Mouse (Mus musculus) MEL (cell line): ENCODE results near the gene Tspyl4. TPM values are rescaled to one million over a fixed set of nuclear protein-coding genes. Genes with fewer than 3 reads are reported as not detected.
A peak's percentile ranks its signal among the peaks of the same experiment; 100 is the strongest.

Source experiments
- DNase-seq: peaks from one replicate; pipeline ENCODE4 v3.0.0; 2011; ENCODE audit warnings: low read depth, low spot score
- H3K27ac ChIP-seq: 2 replicates; pipeline ENCODE4 v1.5.1; 2012; ENCODE audit warnings: low read depth, mild to moderate bottlenecking, control low read depth, low read length, moderate library complexity; ENCODE audit not compliant: control insufficient read depth
- H3K27me3 ChIP-seq, 2 experiments: fragments of 150-350 bp in 1 of 2; sonication (generic) in 1 of 2; 2 replicates each; pipeline ENCODE4 v1.6.1; 2012; ENCODE audit warnings: low read length in 2 of 2, mild to moderate bottlenecking in 2 of 2, improper control_type of control experiment in 1 of 2, moderate library complexity in 1 of 2; ENCODE audit not compliant: insufficient read depth in 2 of 2, control insufficient read depth in 1 of 2
- H3K36me3 ChIP-seq, 2 experiments: 2 replicates each; pipeline ENCODE4 v1.6.1; 2012 to 2014; ENCODE audit warnings: low read length in 2 of 2, improper control_type of control experiment in 1 of 2, inconsistent platforms in 1 of 2, mild to moderate bottlenecking in 1 of 2; ENCODE audit not compliant: insufficient read depth in 2 of 2, control insufficient read depth in 1 of 2
- H3K4me1 ChIP-seq, 2 experiments: fragments of 150-350 bp in 1 of 2; sonication (generic) in 1 of 2; 2 replicates each; pipeline ENCODE4 v1.6.1; 2012; ENCODE audit warnings: low read length in 2 of 2, improper control_type of control experiment in 1 of 2, mild to moderate bottlenecking in 1 of 2; ENCODE audit not compliant: insufficient read depth in 2 of 2, control insufficient read depth in 1 of 2
- H3K4me3 ChIP-seq, 2 experiments: fragments of 150-350 bp in 1 of 2; sonication (generic) in 1 of 2; 2 replicates each; pipeline ENCODE4 v1.5.1; 2012; ENCODE audit warnings: low read depth in 2 of 2, low read length in 2 of 2, mild to moderate bottlenecking in 2 of 2, moderate library complexity in 2 of 2, control low read depth in 1 of 2, improper control_type of control experiment in 1 of 2; ENCODE audit not compliant: control insufficient read depth in 1 of 2, insufficient read depth in 1 of 2
- H3K79me2 ChIP-seq: 2 replicates; pipeline ENCODE4 v1.6.1; 2012; ENCODE audit warnings: mild to moderate bottlenecking, low read length, moderate library complexity; ENCODE audit not compliant: control insufficient read depth, poor library complexity, insufficient read depth
- H3K9ac ChIP-seq: 2 replicates; pipeline ENCODE4 v1.6.1; 2012; ENCODE audit warnings: low read depth, mild to moderate bottlenecking, control low read depth, low read length, moderate library complexity; ENCODE audit not compliant: control insufficient read depth, poor library complexity, severe bottlenecking
- H3K9me3 ChIP-seq: fragments of 150-350 bp; sonication (generic); replicated peaks from 2 replicates; pipeline ENCODE4 v1.6.1; 2012; ENCODE audit warnings: mild to moderate bottlenecking, low read length, improper control_type of control experiment, moderate library complexity; ENCODE audit not compliant: insufficient read depth
- BHLHE40 ChIP-seq: IDR thresholded peaks from 2 replicates; pipeline ENCODE4 v1.6.1; 2012; ENCODE audit warnings: low read depth, mild to moderate bottlenecking, inconsistent platforms, low read length, improper control_type of control experiment, borderline replicate concordance
- CTCF ChIP-seq, 3 experiments: IDR thresholded peaks in 2 of 3; conservative IDR thresholded peaks in 1 of 3; 2 replicates each; pipeline ENCODE4 v1.5.1; 2011 to 2012; ENCODE audit warnings: low read length in 3 of 3, low read depth in 2 of 3, mild to moderate bottlenecking in 2 of 3, improper control_type of control experiment in 1 of 3, inconsistent platforms in 1 of 3, mixed read lengths in 1 of 3, moderate library complexity in 1 of 3; ENCODE audit not compliant: control insufficient read depth in 1 of 3, insufficient read depth in 1 of 3, poor library complexity in 1 of 3, severe bottlenecking in 1 of 3
- E2F4 ChIP-seq: IDR thresholded peaks from 2 replicates; pipeline ENCODE4 v1.6.1; 2011; ENCODE audit warnings: low read depth, low read length, improper control_type of control experiment, borderline replicate concordance
- EP300 ChIP-seq, 2 experiments: IDR thresholded peaks; 2 replicates each; pipeline ENCODE4 v1.6.1; 2011; ENCODE audit warnings: improper control_type of control experiment in 2 of 2, low read length in 2 of 2, low read depth in 1 of 2, mild to moderate bottlenecking in 1 of 2
- HCFC1 ChIP-seq: IDR thresholded peaks from 2 replicates; pipeline ENCODE4 v1.6.1; 2012; ENCODE audit warnings: low read depth, mild to moderate bottlenecking, inconsistent platforms, low read length, improper control_type of control experiment, moderate library complexity
- JUND ChIP-seq: IDR thresholded peaks from 2 replicates; pipeline ENCODE4 v1.6.1; 2011; ENCODE audit warnings: low read depth, mild to moderate bottlenecking, improper control_type of control experiment, low read length
- MAFK ChIP-seq: IDR thresholded peaks from 2 replicates; pipeline ENCODE4 v1.6.1; 2011; ENCODE audit warnings: low read depth, mild to moderate bottlenecking, low read length, improper control_type of control experiment, borderline replicate concordance
- MXI1 ChIP-seq: IDR thresholded peaks from 2 replicates; pipeline ENCODE4 v1.6.1; 2011; ENCODE audit warnings: mild to moderate bottlenecking, low read depth, low read length, improper control_type of control experiment
- MYC ChIP-seq: IDR thresholded peaks from 2 replicates; pipeline ENCODE4 v1.6.1; 2011; ENCODE audit warnings: low read depth, mild to moderate bottlenecking, low read length, improper control_type of control experiment, moderate library complexity
- NELFE ChIP-seq: IDR thresholded peaks from 2 replicates; pipeline ENCODE4 v1.6.1; 2011; ENCODE audit warnings: low read depth, low read length, improper control_type of control experiment
- NRF1 ChIP-seq: IDR thresholded peaks from 2 replicates; pipeline ENCODE4 v1.6.1; 2014; ENCODE audit warnings: low read depth, mild to moderate bottlenecking, inconsistent platforms, low read length, improper control_type of control experiment, moderate library complexity; ENCODE audit not compliant: poor library complexity, insufficient read depth, severe bottlenecking
- POLR2A ChIP-seq, 2 experiments: IDR thresholded peaks; 2 replicates each; pipeline ENCODE4 v1.6.1; 2011 to 2012; ENCODE audit warnings: low read length in 2 of 2, mild to moderate bottlenecking in 2 of 2, control low read depth in 1 of 2, improper control_type of control experiment in 1 of 2, low read depth in 1 of 2, moderate library complexity in 1 of 2; ENCODE audit not compliant: control insufficient read depth in 1 of 2, insufficient read depth in 1 of 2, poor library complexity in 1 of 2
- RAD21 ChIP-seq: IDR thresholded peaks from 2 replicates; pipeline ENCODE4 v1.6.1; 2011; ENCODE audit warnings: mild to moderate bottlenecking, low read depth, low read length, improper control_type of control experiment
- RCOR1 ChIP-seq: IDR thresholded peaks from 2 replicates; pipeline ENCODE4 v1.6.1; 2012; ENCODE audit warnings: low read depth, mild to moderate bottlenecking, inconsistent platforms, low read length, improper control_type of control experiment
- SIN3A ChIP-seq: IDR thresholded peaks from 2 replicates; pipeline ENCODE4 v1.6.1; 2012; ENCODE audit warnings: low read length, improper control_type of control experiment, inconsistent platforms
- SMC3 ChIP-seq: IDR thresholded peaks from 2 replicates; pipeline ENCODE4 v1.6.1; 2011; ENCODE audit warnings: low read depth, low read length, improper control_type of control experiment
- TAL1 ChIP-seq: IDR thresholded peaks from 2 replicates; pipeline ENCODE4 v1.6.1; 2012; ENCODE audit warnings: mild to moderate bottlenecking, inconsistent platforms, low read length, moderate library complexity, mixed read lengths
- UBTF ChIP-seq: IDR thresholded peaks from 2 replicates; pipeline ENCODE4 v1.6.1; 2012; ENCODE audit warnings: low read depth, mild to moderate bottlenecking, inconsistent platforms, low read length, improper control_type of control experiment, moderate library complexity, borderline replicate concordance; ENCODE audit not compliant: insufficient read depth
- USF1 ChIP-seq: IDR thresholded peaks from 2 replicates; pipeline ENCODE4 v1.6.1; 2014; ENCODE audit warnings: low read depth, mild to moderate bottlenecking, inconsistent platforms, low read length, improper control_type of control experiment, moderate library complexity
- ZC3H11A ChIP-seq: IDR thresholded peaks from 2 replicates; pipeline ENCODE4 v1.6.1; 2012; ENCODE audit warnings: low read depth, mild to moderate bottlenecking, inconsistent platforms, low read length, improper control_type of control experiment
- ZKSCAN1 ChIP-seq: IDR thresholded peaks from 2 replicates; pipeline ENCODE4 v1.6.1; 2012; ENCODE audit warnings: low read depth, mild to moderate bottlenecking, inconsistent platforms, low read length, improper control_type of control experiment, moderate library complexity
- ZMIZ1 ChIP-seq: IDR thresholded peaks from 2 replicates; pipeline ENCODE4 v1.6.1; 2012; ENCODE audit warnings: low read depth, mild to moderate bottlenecking, inconsistent platforms, low read length, improper control_type of control experiment, moderate library complexity
- polyA plus RNA-seq, 2 experiments: library from polyadenylated mRNA; stranded (reverse) in 1 of 2; unstranded in 1 of 2; fragments of >175 nt in 1 of 2; fragments of >200 nt in 1 of 2; gene quantifications; 2 replicates each; pipeline versions ENCODE4 v1.2.1 to v1.2.4; 2012; ENCODE audit warnings: low replicate concordance in 2 of 2, low read depth in 1 of 2; ENCODE audit not compliant: insufficient read length in 2 of 2, insufficient read depth in 1 of 2, missing spikeins in 1 of 2
- total RNA-seq: library from RNA; depleted of rRNA; stranded (reverse); fragments of 300-350 nt; gene quantifications from 2 replicates; pipeline ENCODE4 v1.2.3, GENCODE M21; 2012

Tspyl4 gene
- total and polyA plus RNA-seq, 3 experiments = 0.04 to 0.08 TPM; not detected in 1

GRCm38 (mm10) chr10:34326701-34327100 is 29.5 kb downstream of the Tspyl4 start:
- H3K27me3 ChIP-seq = no peaks in the 10 kb centered on the region
- no peak for TF ChIP-seq EP300 (IDR thresholded peaks at IDR 0.05; ENCODE audit: low read depth in 1 of 2, low read length in 2 of 2)
- peak; percentile 11 to 89 (median 69); a peak in 5 of 6 replicates for TF ChIP-seq CTCF (IDR thresholded peaks at IDR 0.05 in 2 of 3, conservative IDR thresholded peaks at IDR 0.05 in 1 of 3; ENCODE audit: control insufficient read depth in 1 of 3, insufficient read depth in 1 of 3, low read depth in 2 of 3, low read length in 3 of 3, poor library complexity in 1 of 3, severe bottlenecking in 1 of 3)
- peak; percentile 73 for TF ChIP-seq SMC3
- TF ChIP-seq UBTF = no peak
- no peak for TF ChIP-seq ZMIZ1
- no peak for TF ChIP-seq MXI1
- peak; percentile 64 for TF ChIP-seq ZC3H11A
- TF ChIP-seq RAD21 = peak; percentile 90
- H3K79me2 ChIP-seq = no peaks in the 10 kb centered on the region
- peak; percentile 56 for DNase-seq
- H3K9me3 ChIP-seq = no peaks in the 10 kb centered on the region
- H3K4me3 ChIP-seq = no peak overlapping the region
- no peak overlapping the region for H3K9ac ChIP-seq
- H3K27ac ChIP-seq = no peak overlapping the region
- no peaks in the 10 kb centered on the region for H3K36me3 ChIP-seq
- H3K4me1 ChIP-seq = no peaks in the 10 kb centered on the region

GRCm38 (mm10) chr10:34327144-34327543 is 29.9 kb downstream of the Tspyl4 start:
- Histone ChIP-seq H3K9me3 (no peaks in the 10 kb centered on the region), H3K79me2 (no peaks in the 10 kb centered on the region), H3K4me3 (no peak overlapping the region), H3K9ac (no peak overlapping the region), H3K27me3 (no peaks in the 10 kb centered on the region), H3K36me3 (no peaks in the 10 kb centered on the region), H3K27ac (no peak overlapping the region), H3K4me1 (no peaks in the 10 kb centered on the region)
- no peak for DNase-seq
- TF ChIP-seq HCFC1 (no peak), SIN3A (no peak), CTCF (IDR thresholded peaks at IDR 0.05 in 2 of 3, conservative IDR thresholded peaks at IDR 0.05 in 1 of 3; ENCODE audit: control insufficient read depth in 1 of 3, insufficient read depth in 1 of 3, low read depth in 2 of 3, low read length in 3 of 3, poor library complexity in 1 of 3, severe bottlenecking in 1 of 3) (no peak), POLR2A (IDR thresholded peaks at IDR 0.05; ENCODE audit: control insufficient read depth in 1 of 2, insufficient read depth in 1 of 2, low read depth in 1 of 2, low read length in 2 of 2, poor library complexity in 1 of 2) (no peak), NRF1 (no peak), UBTF (no peak), RCOR1 (no peak), JUND (no peak), E2F4 (no peak), USF1 (no peak), ZC3H11A (no peak), ZKSCAN1 (no peak), TAL1 (no peak), MYC (no peak), MAFK (no peak), NELFE (no peak), BHLHE40 (no peak)
